Mouse (Mus musculus): ENCODE measurements around the gene Fut7. TPM values are rescaled to one million over a fixed set of nuclear protein-coding genes. Genes with fewer than 3 reads are reported as not detected.
A peak's percentile ranks its signal among the peaks of the same experiment; 100 is the strongest.

Fut7 gene
- polyA plus RNA-seq, 1 experiment from 2014 or later = not detected

- Histone ChIP-seq H3K4me3 (ENCODE audit: low read depth, low read length) (no peak overlapping the region), H3K9me3 (ENCODE audit: control insufficient read depth, low read length) (no peaks in the 10 kb centered on the region), H3K27ac (ENCODE audit: low read depth, low read length) (no peak overlapping the region), H3K4me1 (ENCODE audit: control insufficient read depth, insufficient read depth, low read length) (peaks cover 5% of the 10 kb centered on the region), H3K4me2 (no peak overlapping the region), H3K36me3 (ENCODE audit: control insufficient read depth, insufficient read depth, low read length) (no peaks in the 10 kb centered on the region), H3K9ac (ENCODE audit: low read length) (no peak overlapping the region), H3K27me3 (ENCODE audit: control insufficient read depth, insufficient read depth, low read length) (peaks cover 42% of the 10 kb centered on the region)
- 73% methylated on average over 1 of the region's 1 CpGs for WGBS
- DNase-seq (ENCODE audit: low spot score, missing footprints) = no peak
- ATAC-seq (ENCODE audit: low FRiP score) = no peak
These were observed 26.1 kb upstream of the Fut7 start for GRCm38 (mm10) chr2:25397010-25397409.

GRCm38 (mm10) chr2:25398065-25398464 lies 25.0 kb upstream of the Fut7 start:
- H3K27me3 ChIP-seq (ENCODE audit: control insufficient read depth, insufficient read depth, low read length) = peaks cover 42% of the 10 kb centered on the region
- 96% methylated on average over 7 of the region's 7 CpGs for WGBS
- DNase-seq (ENCODE audit: low spot score, missing footprints) (no peak), ATAC-seq (ENCODE audit: low FRiP score) (no peak)
- peaks cover 5% of the 10 kb centered on the region for H3K4me1 ChIP-seq (ENCODE audit: control insufficient read depth, insufficient read depth, low read length)
- H3K27ac ChIP-seq (ENCODE audit: low read depth, low read length) = no peak overlapping the region
- H3K9ac ChIP-seq (ENCODE audit: low read length) = no peak overlapping the region
- no peak overlapping the region for H3K4me2 ChIP-seq
- no peaks in the 10 kb centered on the region for H3K9me3 ChIP-seq (ENCODE audit: control insufficient read depth, low read length)
- H3K36me3 ChIP-seq (ENCODE audit: control insufficient read depth, insufficient read depth, low read length) = no peaks in the 10 kb centered on the region
- no peak overlapping the region for H3K4me3 ChIP-seq (ENCODE audit: low read depth, low read length)

DNA sequence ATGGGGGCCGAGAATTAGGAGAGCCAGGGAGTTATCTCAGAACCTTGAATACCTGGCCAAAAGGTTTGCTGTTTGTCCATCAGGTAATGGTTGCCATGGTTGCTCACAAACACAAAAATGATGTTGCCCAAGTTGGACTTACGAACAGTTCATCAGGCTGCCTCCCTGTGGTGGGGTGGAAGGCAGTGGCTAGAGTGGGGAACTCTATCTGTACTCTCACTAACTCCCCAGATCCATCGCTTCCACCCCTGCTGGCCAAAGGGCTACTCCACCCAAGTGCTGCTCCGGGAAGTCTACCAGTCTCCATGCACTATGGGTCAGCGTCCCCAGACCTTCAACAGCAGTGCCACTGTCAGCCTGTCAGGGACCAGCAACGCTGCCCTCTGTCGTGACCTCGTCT lies 24.0 kb upstream of the Fut7 start, which contains the start of gene Npdc1:
Gene Npdc1, plus strand, starts transcription at position 301 of the 400 bp plus-strand sequence.
- 68% methylated on average over 8 of the region's 8 CpGs for WGBS
- H3K9me3 ChIP-seq (ENCODE audit: control insufficient read depth, low read length) = no peaks in the 10 kb centered on the region
- H3K4me1 ChIP-seq (ENCODE audit: control insufficient read depth, insufficient read depth, low read length) = peaks cover 6% of the 10 kb centered on the region
- H3K9ac ChIP-seq (ENCODE audit: low read length) = no peak within 1 kb of the TSS
- DNase-seq (ENCODE audit: low spot score, missing footprints) (no peak), ATAC-seq (ENCODE audit: low FRiP score) (no peak)
- H3K36me3 ChIP-seq (ENCODE audit: control insufficient read depth, insufficient read depth, low read length) = no peaks in the 10 kb centered on the region
- no peak within 1 kb of the TSS for H3K4me2 ChIP-seq
- H3K27ac ChIP-seq (ENCODE audit: low read depth, low read length) = no peak within 1 kb of the TSS
- no peak within 1 kb of the TSS for H3K4me3 ChIP-seq (ENCODE audit: low read depth, low read length)
- H3K27me3 ChIP-seq (ENCODE audit: control insufficient read depth, insufficient read depth, low read length) = peaks cover 42% of the 10 kb centered on the region

- Histone ChIP-seq H3K9ac (ENCODE audit: low read length) (no peak overlapping the region), H3K36me3 (ENCODE audit: control insufficient read depth, insufficient read depth, low read length) (no peaks in the 10 kb centered on the region), H3K4me2 (peak overlapping the region; percentile 20), H3K9me3 (ENCODE audit: control insufficient read depth, low read length) (no peaks in the 10 kb centered on the region), H3K4me1 (ENCODE audit: control insufficient read depth, insufficient read depth, low read length) (peaks cover 10% of the 10 kb centered on the region), H3K27ac (ENCODE audit: low read depth, low read length) (no peak overlapping the region), H3K4me3 (ENCODE audit: low read depth, low read length) (peak overlapping the region; percentile 9; the same call in 1 of the 2 replicates), H3K27me3 (ENCODE audit: control insufficient read depth, insufficient read depth, low read length) (peaks cover 36% of the 10 kb centered on the region)
- ATAC-seq (ENCODE audit: low FRiP score) (no peak), DNase-seq (ENCODE audit: low spot score, missing footprints) (no peak)
- WGBS = 26% methylated on average over 16 of the region's 16 CpGs
These were observed 22.8 kb upstream of the Fut7 start for GRCm38 (mm10) chr2:25400291-25400690.

- DNase-seq (ENCODE audit: low spot score, missing footprints) = peak; percentile 89
- peaks cover 32% of the 10 kb centered on the region for H3K27me3 ChIP-seq (ENCODE audit: control insufficient read depth, insufficient read depth, low read length)
These were observed 22.3 kb upstream of the Fut7 start for GRCm38 (mm10) chr2:25400764-25401163.

GRCm38 (mm10) chr2:25402377-25402971 lies 20.6 kb upstream of the Fut7 start:
- Histone ChIP-seq H3K27ac (ENCODE audit: low read depth, low read length) (peak overlapping the region; percentile 54; the same call in 1 of the 2 replicates), H3K4me2 (peak overlapping the region; percentile 84), H3K4me3 (ENCODE audit: low read depth, low read length) (peak overlapping the region; percentile 91), H3K9me3 (ENCODE audit: control insufficient read depth, low read length) (no peaks in the 10 kb centered on the region), H3K9ac (ENCODE audit: low read length) (peak overlapping the region; percentile 95), H3K27me3 (ENCODE audit: control insufficient read depth, insufficient read depth, low read length) (peaks cover 17% of the 10 kb centered on the region), H3K4me1 (ENCODE audit: control insufficient read depth, insufficient read depth, low read length) (peaks cover 5% of the 10 kb centered on the region), H3K36me3 (ENCODE audit: control insufficient read depth, insufficient read depth, low read length) (no peaks in the 10 kb centered on the region)
- under 1% methylated on average over 13 of the region's 13 CpGs for WGBS
- peak; percentile 12 for ATAC-seq (ENCODE audit: low FRiP score)
- DNase-seq (ENCODE audit: low spot score, missing footprints) = peak; percentile 98

More at GRCm38 (mm10) chr2:25400764-25401163, 22.3 kb upstream of the Fut7 start:
- 3% methylated on average over 17 of the region's 17 CpGs for WGBS
- peak overlapping the region; percentile 20 for H3K4me2 ChIP-seq
- no peak overlapping the region for H3K9ac ChIP-seq (ENCODE audit: low read length)
- H3K4me1 ChIP-seq (ENCODE audit: control insufficient read depth, insufficient read depth, low read length) = peaks cover 8% of the 10 kb centered on the region
- no peaks in the 10 kb centered on the region for H3K9me3 ChIP-seq (ENCODE audit: control insufficient read depth, low read length)
- peak overlapping the region; percentile 9; the same call in 1 of the 2 replicates for H3K4me3 ChIP-seq (ENCODE audit: low read depth, low read length)
- ATAC-seq (ENCODE audit: low FRiP score) = no peak
- no peaks in the 10 kb centered on the region for H3K36me3 ChIP-seq (ENCODE audit: control insufficient read depth, insufficient read depth, low read length)
- no peak overlapping the region for H3K27ac ChIP-seq (ENCODE audit: low read depth, low read length)

- Histone ChIP-seq H3K9ac (ENCODE audit: low read length) (peak overlapping the region; percentile 95), H3K27me3 (ENCODE audit: control insufficient read depth, insufficient read depth, low read length) (peaks cover 16% of the 10 kb centered on the region)
- 1% methylated on average over 52 of the region's 54 CpGs for WGBS
These were observed 20.0 kb upstream of the Fut7 start for GRCm38 (mm10) chr2:25402972-25403601.

DNA sequence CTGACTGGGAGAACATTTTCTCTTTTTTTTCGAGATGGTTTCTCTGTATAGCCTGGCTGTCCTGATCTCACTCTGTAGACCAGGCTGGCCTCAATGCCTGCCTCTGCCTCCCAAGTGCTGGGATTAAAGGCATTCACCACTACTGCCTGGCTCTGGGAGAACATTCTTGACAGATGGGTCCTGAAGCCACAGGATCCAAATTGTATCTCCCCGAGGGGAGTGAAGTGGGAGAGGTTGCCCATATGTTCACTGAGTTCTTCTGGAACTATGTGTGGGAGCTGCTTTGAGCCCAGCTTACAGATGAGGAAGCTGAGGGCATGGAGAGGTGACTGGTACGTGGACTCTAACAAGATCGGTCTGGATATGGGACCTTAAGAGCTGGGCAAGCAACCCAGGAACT lies 19.1 kb upstream of the Fut7 start:
- no peaks in the 10 kb centered on the region; the same call in 1 of the 2 replicates for H3K36me3 ChIP-seq (ENCODE audit: control insufficient read depth, insufficient read depth, low read length)
- peak overlapping the region; percentile 95 for H3K9ac ChIP-seq (ENCODE audit: low read length)
- H3K4me2 ChIP-seq = peak overlapping the region; percentile 84
- peaks cover 5% of the 10 kb centered on the region for H3K4me1 ChIP-seq (ENCODE audit: control insufficient read depth, insufficient read depth, low read length)
- WGBS = 86% methylated on average over 4 of the region's 4 CpGs
- peaks cover 13% of the 10 kb centered on the region; the same call in 1 of the 2 replicates for H3K27me3 ChIP-seq (ENCODE audit: control insufficient read depth, insufficient read depth, low read length)
- peak overlapping the region; percentile 91 for H3K4me3 ChIP-seq (ENCODE audit: low read depth, low read length)
- ATAC-seq (ENCODE audit: low FRiP score) = no peak
- H3K9me3 ChIP-seq (ENCODE audit: control insufficient read depth, low read length) = no peaks in the 10 kb centered on the region
- DNase-seq (ENCODE audit: low spot score, missing footprints) = no peak
- no peak overlapping the region for H3K27ac ChIP-seq (ENCODE audit: low read depth, low read length)

More at GRCm38 (mm10) chr2:25402972-25403601, 20.0 kb upstream of the Fut7 start:
- H3K27ac ChIP-seq (ENCODE audit: low read depth, low read length) = peak overlapping the region; percentile 54; the same call in 1 of the 2 replicates
- peaks cover 5% of the 10 kb centered on the region for H3K4me1 ChIP-seq (ENCODE audit: control insufficient read depth, insufficient read depth, low read length)
- H3K9me3 ChIP-seq (ENCODE audit: control insufficient read depth, low read length) = no peaks in the 10 kb centered on the region
- H3K36me3 ChIP-seq (ENCODE audit: control insufficient read depth, insufficient read depth, low read length) = no peaks in the 10 kb centered on the region
- DNase-seq (ENCODE audit: low spot score, missing footprints) = peak; percentile 96
- peak overlapping the region; percentile 91 for H3K4me3 ChIP-seq (ENCODE audit: low read depth, low read length)
- ATAC-seq (ENCODE audit: low FRiP score) = peak; percentile 71
- peak overlapping the region; percentile 84 for H3K4me2 ChIP-seq

- H3K4me3 ChIP-seq (ENCODE audit: low read depth, low read length) = no peak overlapping the region
- ATAC-seq (ENCODE audit: low FRiP score) (no peak), DNase-seq (ENCODE audit: low spot score, missing footprints) (no peak)
- no peak overlapping the region for H3K4me2 ChIP-seq
- H3K36me3 ChIP-seq (ENCODE audit: control insufficient read depth, insufficient read depth, low read length) = no peaks in the 10 kb centered on the region; the same call in 1 of the 2 replicates
- WGBS = 93% methylated on average over 10 of the region's 10 CpGs
- H3K9me3 ChIP-seq (ENCODE audit: control insufficient read depth, low read length) = no peaks in the 10 kb centered on the region
- H3K4me1 ChIP-seq (ENCODE audit: control insufficient read depth, insufficient read depth, low read length) = peaks cover 5% of the 10 kb centered on the region
- no peak overlapping the region for H3K27ac ChIP-seq (ENCODE audit: low read depth, low read length)
- no peak overlapping the region for H3K9ac ChIP-seq (ENCODE audit: low read length)
- no peaks in the 10 kb centered on the region for H3K27me3 ChIP-seq (ENCODE audit: control insufficient read depth, insufficient read depth, low read length)
These were observed 14.2 kb upstream of the Fut7 start for GRCm38 (mm10) chr2:25408908-25409307.

Measured in midbrain, embryonic 11.5 days (tissue).